Mouse (Mus musculus): ENCODE measurements around the gene Meis1.

DNA sequence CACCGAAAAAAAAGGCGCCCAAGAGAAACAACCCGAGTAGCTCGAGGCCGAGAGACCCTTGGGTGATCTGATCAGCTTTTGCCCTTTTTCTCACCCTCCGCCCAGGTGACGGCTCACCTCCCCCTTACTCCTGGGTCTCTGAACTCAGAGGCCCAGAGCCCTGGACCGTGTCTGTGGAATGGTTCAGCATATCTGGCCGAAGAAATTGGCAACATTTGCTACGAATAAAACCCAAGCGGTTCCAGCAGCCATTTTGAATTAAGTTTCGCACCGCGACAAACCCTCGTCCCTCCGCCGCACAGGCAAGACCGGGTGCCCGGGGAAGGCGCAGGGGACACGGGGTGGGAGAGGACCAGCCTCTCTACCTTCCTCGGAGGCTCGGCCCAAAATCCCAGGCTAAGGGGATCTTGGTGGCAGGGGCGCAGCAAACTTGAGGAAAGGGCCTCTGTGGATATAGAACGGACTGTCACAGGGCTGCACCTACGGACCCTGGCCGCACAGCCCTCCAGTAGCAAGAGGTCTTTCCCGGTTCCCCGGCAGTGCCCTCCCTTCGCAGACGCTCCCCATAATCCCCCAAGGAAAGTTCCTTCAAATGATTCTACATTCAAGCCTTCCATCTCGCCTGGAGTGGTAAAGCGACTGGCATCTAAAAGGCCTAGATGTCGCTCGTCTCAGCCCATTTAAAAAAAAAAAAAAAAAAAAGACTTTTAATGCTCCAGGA is 4.2 kb downstream of the Meis1 start:
- TF ChIP-seq UBTF (IDR thresholded peaks at IDR 0.05; ENCODE audit: low read depth, low read length) (no peak), EP300 (IDR thresholded peaks at IDR 0.05; ENCODE audit: low read length) (no peak), E2F4 (IDR thresholded peaks at IDR 0.05; ENCODE audit: insufficient replicate concordance, low read depth, low read length) (no peak), ZC3H11A (IDR thresholded peaks at IDR 0.05; ENCODE audit: low read depth, low read length) (no peak), USF1 (IDR thresholded peaks at IDR 0.05; ENCODE audit: low read depth, low read length) (no peak), TBP (conservative IDR thresholded peaks at IDR 0.05; ENCODE audit: low read depth, low read length) (no peak), CTCF (conservative IDR thresholded peaks at IDR 0.05 in 1 of 2, IDR thresholded peaks at IDR 0.05 in 1 of 2; ENCODE audit: low read depth in 2 of 2, low read length in 2 of 2) (no peak), GABPA (IDR thresholded peaks at IDR 0.05; ENCODE audit: insufficient replicate concordance, low read depth, low read length) (no peak), MYC (IDR thresholded peaks at IDR 0.05; ENCODE audit: low read depth, low read length) (no peak), MEF2A (IDR thresholded peaks at IDR 0.05; ENCODE audit: borderline replicate concordance, low read depth, low read length) (no peak), ELF1 (IDR thresholded peaks at IDR 0.05; ENCODE audit: low read depth, low read length) (no peak), NELFE (IDR thresholded peaks at IDR 0.05; ENCODE audit: low read depth, low read length) (no peak), POLR2AphosphoS2 (IDR thresholded peaks at IDR 0.05; ENCODE audit: low read depth, low read length) (no peak), POLR2A (IDR thresholded peaks at IDR 0.05; ENCODE audit: low read depth, low read length) (no peak)
